Mouse (Mus musculus) kidney, embryonic 14.5 days (tissue): ENCODE measurements around the gene Pde6c. TPM values are rescaled to one million over a fixed set of nuclear protein-coding genes. Genes with fewer than 3 reads are reported as not detected.

Source experiments
- ATAC-seq: fragments of 200-750 bp; cut with Nextera tagmentation; 2 replicates; pipeline ENCODE4 v1.8.0; 2017; ENCODE audit warnings: moderate number of reproducible peaks, mild to moderate bottlenecking, moderate TSS enrichment, moderate library complexity; ENCODE audit not compliant: low FRiP score, low TSS enrichment
- H3K27ac ChIP-seq: fragments of 300-500 bp; sonication (generic); 2 replicates; pipeline ENCODE4 v1.5.1; 2014; ENCODE audit warnings: low read depth, mild to moderate bottlenecking, low read length, moderate library complexity, mixed read lengths
- H3K27me3 ChIP-seq: fragments of 300-500 bp; sonication (generic); 2 replicates; pipeline ENCODE4 v1.6.1; 2014; ENCODE audit warnings: mild to moderate bottlenecking, low read length; ENCODE audit not compliant: control insufficient read depth, insufficient read depth
- H3K36me3 ChIP-seq: fragments of 300-500 bp; sonication (generic); 2 replicates; pipeline ENCODE4 v1.6.1; 2014; ENCODE audit warnings: low read length, mixed read lengths; ENCODE audit not compliant: control insufficient read depth, insufficient read depth
- H3K4me1 ChIP-seq: fragments of 300-500 bp; sonication (generic); 2 replicates; pipeline ENCODE4 v1.6.1; 2014; ENCODE audit warnings: low read length, mixed read lengths; ENCODE audit not compliant: control insufficient read depth, insufficient read depth
- H3K4me2 ChIP-seq: fragments of 300-500 bp; sonication (generic); replicated peaks from 2 replicates; pipeline ENCODE4 v1.6.1; 2014; ENCODE audit warnings: low read depth, mild to moderate bottlenecking, low read length
- H3K4me3 ChIP-seq: fragments of 300-500 bp; sonication (generic); 2 replicates; pipeline ENCODE4 v1.5.1; 2014; ENCODE audit warnings: mild to moderate bottlenecking, low read length
- H3K9ac ChIP-seq: fragments of 300-500 bp; sonication (generic); 2 replicates; pipeline ENCODE4 v1.6.1; 2014; ENCODE audit warnings: low read depth, mild to moderate bottlenecking, low read length, moderate library complexity
- H3K9me3 ChIP-seq: fragments of 300-500 bp; sonication (generic); 2 replicates; pipeline ENCODE4 v1.6.1; 2016; ENCODE audit warnings: low read length; ENCODE audit not compliant: control insufficient read depth
- WGBS: fragments of 180-500 bp; shearing (Covaris S2); extraction: QIAGEN DNeasy Blood & Tissue Kit; methylation state at CpG from one replicate; pipeline ENCODE4 v1.1.7; 2014; 5-methylcytosine and 5-hydroxymethylcytosine counted together
- polyA plus RNA-seq: library from polyadenylated mRNA; unstranded; fragments of >200 nt; fragmentation: Nextera tagmentation; extraction: Ambion mirVana; gene quantifications from 2 replicates; pipeline ENCODE4 v1.2.1, GENCODE M21; 2014

The Pde6c gene
- polyA plus RNA-seq, 1 experiment from 2014 or later: not detected

GRCm38 (mm10) chr19:38186631-38187344, 54.2 kb downstream of the Pde6c start:
- peaks cover 4% of the 10 kb centered on the region; the same call in 1 of the 2 replicates for H3K36me3 ChIP-seq
- no peak overlapping the region for H3K9ac ChIP-seq
- H3K4me1 ChIP-seq: no peaks in the 10 kb centered on the region
- no peak overlapping the region for H3K4me2 ChIP-seq
- H3K27ac ChIP-seq: no peak overlapping the region
- H3K9me3 ChIP-seq: no peaks in the 10 kb centered on the region
- no peak overlapping the region for H3K4me3 ChIP-seq
- 82% methylated on average over 5 of the region's 5 CpGs for WGBS
- no peak for ATAC-seq
- H3K27me3 ChIP-seq: no peaks in the 10 kb centered on the region

GRCm38 (mm10) chr19:38187345-38187680, 54.7 kb downstream of the Pde6c start:
- H3K9ac ChIP-seq: no peak overlapping the region
- no peak overlapping the region for H3K27ac ChIP-seq
- no peak for ATAC-seq

GRCm38 (mm10) chr19:38190606-38191005, 58.0 kb downstream of the Pde6c start:
- no peaks in the 10 kb centered on the region for H3K27me3 ChIP-seq
- H3K4me3 ChIP-seq: no peak overlapping the region
- H3K27ac ChIP-seq: no peak overlapping the region
- no peak overlapping the region for H3K9ac ChIP-seq
- 85% methylated on average over 3 of the region's 3 CpGs for WGBS
- ATAC-seq: no peak
- no peaks in the 10 kb centered on the region for H3K4me1 ChIP-seq
- no peak overlapping the region for H3K4me2 ChIP-seq
- H3K9me3 ChIP-seq: no peaks in the 10 kb centered on the region
- H3K36me3 ChIP-seq: peaks cover 4% of the 10 kb centered on the region; the same call in 1 of the 2 replicates

More at GRCm38 (mm10) chr19:38187345-38187680, 54.7 kb downstream of the Pde6c start:
- H3K4me1 ChIP-seq: no peaks in the 10 kb centered on the region
- no peaks in the 10 kb centered on the region for H3K27me3 ChIP-seq
- H3K4me2 ChIP-seq: no peak overlapping the region
- peaks cover 4% of the 10 kb centered on the region; the same call in 1 of the 2 replicates for H3K36me3 ChIP-seq
- WGBS: 94% methylated on average over 2 of the region's 2 CpGs
- no peak overlapping the region for H3K4me3 ChIP-seq
- no peaks in the 10 kb centered on the region for H3K9me3 ChIP-seq

- no peak overlapping the region for H3K27ac ChIP-seq
- no peak overlapping the region for H3K4me2 ChIP-seq
- no peaks in the 10 kb centered on the region for H3K9me3 ChIP-seq
- H3K36me3 ChIP-seq: peaks cover 4% of the 10 kb centered on the region; the same call in 1 of the 2 replicates
- WGBS: 87% methylated on average over 5 of the region's 5 CpGs
- no peaks in the 10 kb centered on the region for H3K4me1 ChIP-seq
- no peak overlapping the region for H3K9ac ChIP-seq
- H3K4me3 ChIP-seq: no peak overlapping the region
- ATAC-seq: no peak
- H3K27me3 ChIP-seq: no peaks in the 10 kb centered on the region
These were observed 58.9 kb downstream of the Pde6c start for GRCm38 (mm10) chr19:38191446-38191845.

- H3K27me3 ChIP-seq: no peaks in the 10 kb centered on the region
- ATAC-seq: no peak
- H3K36me3 ChIP-seq: peaks cover 4% of the 10 kb centered on the region; the same call in 1 of the 2 replicates
- H3K9ac ChIP-seq: no peak overlapping the region
- H3K4me1 ChIP-seq: no peaks in the 10 kb centered on the region
- no peak overlapping the region for H3K4me2 ChIP-seq
- H3K27ac ChIP-seq: no peak overlapping the region
- H3K4me3 ChIP-seq: no peak overlapping the region
- no peaks in the 10 kb centered on the region for H3K9me3 ChIP-seq
- 94% methylated on average over 4 of the region's 4 CpGs for WGBS
These were observed 62.7 kb downstream of the Pde6c start for GRCm38 (mm10) chr19:38195245-38195644.

- H3K9ac ChIP-seq: no peak overlapping the region
- H3K4me1 ChIP-seq: no peaks in the 10 kb centered on the region
- no peaks in the 10 kb centered on the region for H3K27me3 ChIP-seq
- no peak for ATAC-seq
- H3K4me2 ChIP-seq: no peak overlapping the region
- 90% methylated on average over 5 of the region's 5 CpGs for WGBS
- no peak overlapping the region for H3K4me3 ChIP-seq
- H3K9me3 ChIP-seq: no peaks in the 10 kb centered on the region
- H3K36me3 ChIP-seq: peaks cover 10% of the 10 kb centered on the region; the same call in 1 of the 2 replicates
- no peak overlapping the region for H3K27ac ChIP-seq
These were observed 66.2 kb downstream of the Pde6c start for GRCm38 (mm10) chr19:38198731-38199130.

GRCm38 (mm10) chr19:38206669-38207068, 74.1 kb downstream of the Pde6c start:
- Histone ChIP-seq H3K9me3 (no peaks in the 10 kb centered on the region), H3K27ac (no peak overlapping the region), H3K4me2 (no peak overlapping the region), H3K36me3 (peaks cover 6% of the 10 kb centered on the region; the same call in 1 of the 2 replicates), H3K4me3 (no peak overlapping the region), H3K27me3 (no peaks in the 10 kb centered on the region), H3K9ac (no peak overlapping the region), H3K4me1 (no peaks in the 10 kb centered on the region)
- ATAC-seq: no peak
- WGBS: 69% methylated on average over 9 of the region's 9 CpGs

- Histone ChIP-seq H3K9ac (no peak overlapping the region), H3K27me3 (no peaks in the 10 kb centered on the region), H3K9me3 (no peaks in the 10 kb centered on the region), H3K27ac (no peak overlapping the region), H3K4me3 (no peak overlapping the region), H3K4me2 (no peak overlapping the region), H3K4me1 (no peaks in the 10 kb centered on the region), H3K36me3 (peaks cover 13% of the 10 kb centered on the region; the same call in 1 of the 2 replicates)
- no peak for ATAC-seq
- WGBS: 93% methylated on average over 3 of the region's 3 CpGs
These were observed 85.1 kb downstream of the Pde6c start for GRCm38 (mm10) chr19:38217696-38218095.

GRCm38 (mm10) chr19:38223356-38223904, 90.8 kb downstream of the Pde6c start:
- WGBS: 9% methylated on average over 12 of the region's 12 CpGs
- H3K4me2 ChIP-seq: peak overlapping the region; percentile 65
- peak overlapping the region; percentile 63 for H3K4me3 ChIP-seq
- H3K36me3 ChIP-seq: 0 out of 2 replicates have a peak, but pooled peaks cover 4% of the 10 kb centered on the region
- no peaks in the 10 kb centered on the region for H3K27me3 ChIP-seq
- H3K4me1 ChIP-seq: peaks cover 6% of the 10 kb centered on the region; the same call in 1 of the 2 replicates
- peak; percentile 30; the same call in 1 of the 2 replicates for ATAC-seq
- peak overlapping the region; percentile 64 for H3K27ac ChIP-seq
- peak overlapping the region; percentile 67 for H3K9ac ChIP-seq
- no peaks in the 10 kb centered on the region for H3K9me3 ChIP-seq
